In genomic region chr4:108071235-108071901, GRCm38 (mm10) we compare ENCODE assay signal across 8 mouse cellular contexts. TPM values are rescaled to one million over a fixed set of nuclear protein-coding genes. Genes with fewer than 3 reads are reported as not detected.
A peak's percentile ranks its signal among the peaks of the same experiment; 100 is the strongest.
DNase-seq lines count a peak whose midpoint lies in the region; ATAC-seq lines count a peak whose summit lies in the region.

No protein-coding gene starts in this region.

- H3K9me3 ChIP-seq in embryonic facial prominence, embryonic 14.5 days (ENCODE audit: control insufficient read depth, low read length) = no peaks in the 10 kb centered on the region
- H3K9me3 ChIP-seq in kidney, embryonic 14.5 days (ENCODE audit: control insufficient read depth, low read length) = no peaks in the 10 kb centered on the region
- no peaks in the 10 kb centered on the region for H3K9me3 ChIP-seq in limb, embryonic 15.5 days

- 3% methylated on average over 26 of the region's 26 CpGs for WGBS in embryonic facial prominence, embryonic 14.5 days
- 2% methylated on average over 26 of the region's 26 CpGs for WGBS in kidney, embryonic 14.5 days
- WGBS in limb, embryonic 15.5 days = 3% methylated on average over 26 of the region's 26 CpGs

- H3K27me3 ChIP-seq in embryonic facial prominence, embryonic 14.5 days (replicated peaks; ENCODE audit: control insufficient read depth, insufficient read depth, low read length) = no peaks in the 10 kb centered on the region
- no peaks in the 10 kb centered on the region for H3K27me3 ChIP-seq in kidney, embryonic 14.5 days (ENCODE audit: control insufficient read depth, insufficient read depth, low read length)
- no peaks in the 10 kb centered on the region for H3K27me3 ChIP-seq in limb, embryonic 15.5 days

- peaks cover 8% of the 10 kb centered on the region; the same call in 1 of the 2 replicates for H3K36me3 ChIP-seq in embryonic facial prominence, embryonic 14.5 days (ENCODE audit: control insufficient read depth, insufficient read depth, low read length)
- peaks cover 12% of the 10 kb centered on the region; the same call in 1 of the 2 replicates for H3K36me3 ChIP-seq in kidney, embryonic 14.5 days (ENCODE audit: control insufficient read depth, insufficient read depth, low read length)
- H3K36me3 ChIP-seq in limb, embryonic 15.5 days = peaks cover 14% of the 10 kb centered on the region

- H3K4me2 ChIP-seq in embryonic facial prominence, embryonic 14.5 days (ENCODE audit: low read depth, low read length) = peak overlapping the region; percentile 87
- peak overlapping the region; percentile 75 for H3K4me2 ChIP-seq in kidney, embryonic 14.5 days (replicated peaks; ENCODE audit: low read depth, low read length)
- H3K4me2 ChIP-seq in limb, embryonic 15.5 days = peak overlapping the region; percentile 69

- H3K4me1 ChIP-seq in embryonic facial prominence, embryonic 14.5 days (ENCODE audit: control insufficient read depth, insufficient read depth, low read length) = no peaks in the 10 kb centered on the region
- H3K4me1 ChIP-seq in kidney, embryonic 14.5 days (ENCODE audit: control insufficient read depth, insufficient read depth, low read length) = peaks cover 7% of the 10 kb centered on the region
- peaks cover 12% of the 10 kb centered on the region for H3K4me1 ChIP-seq in limb, embryonic 15.5 days

- peak overlapping the region; percentile 69 for H3K9ac ChIP-seq in embryonic facial prominence, embryonic 14.5 days (ENCODE audit: low read depth, low read length)
- H3K9ac ChIP-seq in kidney, embryonic 14.5 days (ENCODE audit: low read depth, low read length) = peak overlapping the region; percentile 68; the same call in 1 of the 2 replicates
- H3K9ac ChIP-seq in limb, embryonic 15.5 days = peak overlapping the region; percentile 54; the same call in 1 of the 2 replicates

- peak; percentile 98 for ATAC-seq in embryonic facial prominence, embryonic 14.5 days (ENCODE audit: low read depth)
- peak; percentile 98 for ATAC-seq in kidney, embryonic 14.5 days (ENCODE audit: low FRiP score, low TSS enrichment)
- ATAC-seq in limb, embryonic 15.5 days (ENCODE audit: insufficient number of reproducible peaks, low FRiP score, low TSS enrichment, low read depth) = peak; percentile 90

- H3K4me3 ChIP-seq in embryonic facial prominence, embryonic 14.5 days (ENCODE audit: low read depth, low read length) = peak overlapping the region; percentile 58
- H3K4me3 ChIP-seq in kidney, embryonic 14.5 days (ENCODE audit: low read length) = peak overlapping the region; percentile 53
- H3K4me3 ChIP-seq in limb, embryonic 15.5 days = peak overlapping the region; percentile 55

- peak; percentile 90 for DNase-seq in 3T3-L1 (ENCODE audit: low read depth, low spot score)
- peak; percentile 85 to 86 for DNase-seq in adrenal gland, postnatal 4 days (ENCODE audit: low spot score in 2 of 2)
- peak; percentile 98 for DNase-seq in embryonic facial prominence, embryonic 14.5 days (ENCODE audit: low spot score)
- peak; percentile 92 to 95 for DNase-seq in heart, adult 9 months (ENCODE audit: low spot score in 2 of 2)
- peak; percentile 82 to 90 for DNase-seq in monocyte, adult 2 months (ENCODE audit: low read depth in 1 of 2, low spot score in 2 of 2)
- DNase-seq in spleen, postnatal 36 days (ENCODE audit: low spot score in 2 of 2) = peak; percentile 95 to 97

- 0 out of 2 replicates have a peak overlapping the region, but pooled peaks have one; percentile 0 for H3K27ac ChIP-seq in embryonic facial prominence, embryonic 14.5 days (replicated peaks; ENCODE audit: low read depth, low read length)
- H3K27ac ChIP-seq in kidney, embryonic 14.5 days (ENCODE audit: low read depth, low read length) = no peak overlapping the region
- H3K27ac ChIP-seq in limb, embryonic 15.5 days = no peak overlapping the region; the same call in 1 of the 2 replicates

RNA-seq across cellular contexts. Expression of gene Podn, which starts 24.9 kb away (rescaled TPM):
- 1 to 10 TPM; 6.2 to 8.5 TPM for total RNA-seq in adrenal gland, postnatal 4 days (2021)
- polyA plus RNA-seq in embryonic facial prominence, embryonic 14.5 days (2014; fragmentation: Nextera tagmentation; extraction: Ambion mirVana) = 5.5 and 6.4 TPM in 2 replicates
- 0.46 and 1.0 TPM in 2 replicates for polyA plus RNA-seq in kidney, embryonic 14.5 days (2014; fragmentation: Nextera tagmentation; extraction: Ambion mirVana)
- 2.2 and 3.5 TPM in 2 replicates for polyA plus RNA-seq in limb, embryonic 15.5 days (2015; fragmentation: Nextera tagmentation; extraction: Ambion mirVana)
